Mouse (Mus musculus): ENCODE measurements around the gene Prkn. TPM values are rescaled to one million over a fixed set of nuclear protein-coding genes. Genes with fewer than 3 reads are reported as not detected.

The Prkn gene
- total and polyA plus RNA-seq, 2 experiments: 2.5 to 8.9 TPM

GRCm38 (mm10) chr17:11038272-11038671, 198.1 kb downstream of the Prkn start:
- Histone ChIP-seq H3K4me3 (ENCODE audit: insufficient read depth, low read depth, low read length) (no peak overlapping the region), H3K4me1 (ENCODE audit: control insufficient read depth, insufficient read depth, low read length) (peaks cover 11% of the 10 kb centered on the region), H3K79me2 (ENCODE audit: control insufficient read depth, insufficient read depth, low read length) (no peaks in the 10 kb centered on the region), H3K36me3 (ENCODE audit: control insufficient read depth, insufficient read depth, low read length) (no peaks in the 10 kb centered on the region), H3K27me3 (ENCODE audit: control insufficient read depth, insufficient read depth, low read length) (no peaks in the 10 kb centered on the region), H3K27ac (replicated peaks; ENCODE audit: insufficient read depth, low read depth, low read length) (no peak overlapping the region), H3K9ac (ENCODE audit: low read depth, low read length) (no peak overlapping the region)
- WGBS: 81% methylated on average over 1 of the region's 1 CpGs
- DNase-seq (ENCODE audit: extremely low read depth, low read depth, low spot score): peak; percentile 94
- TF ChIP-seq CTCF (IDR thresholded peaks at IDR 0.05; ENCODE audit: low read depth, low read length): no peak
- TF ChIP-seq POLR2A (IDR thresholded peaks at IDR 0.05; ENCODE audit: extremely low read depth, insufficient read depth, low read length): no peak

GRCm38 (mm10) chr17:11058986-11059385, 218.8 kb downstream of the Prkn start:
- H3K79me2 ChIP-seq (ENCODE audit: control insufficient read depth, insufficient read depth, low read length): no peaks in the 10 kb centered on the region
- H3K9ac ChIP-seq (ENCODE audit: low read depth, low read length): no peak overlapping the region
- no peak for TF ChIP-seq POLR2A (IDR thresholded peaks at IDR 0.05; ENCODE audit: extremely low read depth, insufficient read depth, low read length)
- TF ChIP-seq CTCF (IDR thresholded peaks at IDR 0.05; ENCODE audit: low read depth, low read length): no peak
- DNase-seq (ENCODE audit: extremely low read depth, low read depth, low spot score): no peak
- H3K36me3 ChIP-seq (ENCODE audit: control insufficient read depth, insufficient read depth, low read length): no peaks in the 10 kb centered on the region
- no peaks in the 10 kb centered on the region for H3K4me1 ChIP-seq (ENCODE audit: control insufficient read depth, insufficient read depth, low read length)
- H3K27ac ChIP-seq (replicated peaks; ENCODE audit: insufficient read depth, low read depth, low read length): no peak overlapping the region
- no peaks in the 10 kb centered on the region for H3K27me3 ChIP-seq (ENCODE audit: control insufficient read depth, insufficient read depth, low read length)
- 84% methylated on average over 1 of the region's 1 CpGs for WGBS
- H3K4me3 ChIP-seq (ENCODE audit: insufficient read depth, low read depth, low read length): no peak overlapping the region

GRCm38 (mm10) chr17:11067076-11067703, 227.0 kb downstream of the Prkn start:
- H3K27ac ChIP-seq (replicated peaks; ENCODE audit: insufficient read depth, low read depth, low read length): no peak overlapping the region
- TF ChIP-seq POLR2A (IDR thresholded peaks at IDR 0.05; ENCODE audit: extremely low read depth, insufficient read depth, low read length): no peak
- TF ChIP-seq CTCF (IDR thresholded peaks at IDR 0.05; ENCODE audit: low read depth, low read length): no peak
- H3K79me2 ChIP-seq (ENCODE audit: control insufficient read depth, insufficient read depth, low read length): no peaks in the 10 kb centered on the region
- H3K27me3 ChIP-seq (ENCODE audit: control insufficient read depth, insufficient read depth, low read length): no peaks in the 10 kb centered on the region
- H3K4me1 ChIP-seq (ENCODE audit: control insufficient read depth, insufficient read depth, low read length): no peaks in the 10 kb centered on the region
- H3K4me3 ChIP-seq (ENCODE audit: insufficient read depth, low read depth, low read length): no peak overlapping the region
- DNase-seq (ENCODE audit: extremely low read depth, low read depth, low spot score): no peak
- H3K9ac ChIP-seq (ENCODE audit: low read depth, low read length): no peak overlapping the region
- 45% methylated on average over 16 of the region's 16 CpGs for WGBS
- H3K36me3 ChIP-seq (ENCODE audit: control insufficient read depth, insufficient read depth, low read length): no peaks in the 10 kb centered on the region

- no peak for DNase-seq (ENCODE audit: extremely low read depth, low read depth, low spot score)
- 45% methylated on average over 14 of the region's 14 CpGs for WGBS
Observed at GRCm38 (mm10) chr17:11067704-11068475, 227.7 kb downstream of the Prkn start.

GRCm38 (mm10) chr17:11070996-11071395, 230.8 kb downstream of the Prkn start:
- DNase-seq (ENCODE audit: extremely low read depth, low read depth, low spot score): no peak
- Histone ChIP-seq H3K4me1 (ENCODE audit: control insufficient read depth, insufficient read depth, low read length) (no peaks in the 10 kb centered on the region), H3K79me2 (ENCODE audit: control insufficient read depth, insufficient read depth, low read length) (no peaks in the 10 kb centered on the region), H3K27me3 (ENCODE audit: control insufficient read depth, insufficient read depth, low read length) (no peaks in the 10 kb centered on the region), H3K36me3 (ENCODE audit: control insufficient read depth, insufficient read depth, low read length) (no peaks in the 10 kb centered on the region), H3K27ac (replicated peaks; ENCODE audit: insufficient read depth, low read depth, low read length) (no peak overlapping the region), H3K4me3 (ENCODE audit: insufficient read depth, low read depth, low read length) (no peak overlapping the region), H3K9ac (ENCODE audit: low read depth, low read length) (no peak overlapping the region)
- no peak for TF ChIP-seq CTCF (IDR thresholded peaks at IDR 0.05; ENCODE audit: low read depth, low read length)

More at GRCm38 (mm10) chr17:11067704-11068475, 227.7 kb downstream of the Prkn start:
- Histone ChIP-seq H3K9ac (ENCODE audit: low read depth, low read length) (no peak overlapping the region), H3K79me2 (ENCODE audit: control insufficient read depth, insufficient read depth, low read length) (no peaks in the 10 kb centered on the region), H3K27me3 (ENCODE audit: control insufficient read depth, insufficient read depth, low read length) (no peaks in the 10 kb centered on the region), H3K4me1 (ENCODE audit: control insufficient read depth, insufficient read depth, low read length) (no peaks in the 10 kb centered on the region), H3K36me3 (ENCODE audit: control insufficient read depth, insufficient read depth, low read length) (no peaks in the 10 kb centered on the region), H3K4me3 (ENCODE audit: insufficient read depth, low read depth, low read length) (no peak overlapping the region), H3K27ac (replicated peaks; ENCODE audit: insufficient read depth, low read depth, low read length) (no peak overlapping the region)
- TF ChIP-seq CTCF (IDR thresholded peaks at IDR 0.05; ENCODE audit: low read depth, low read length) (peak; percentile 47), POLR2A (IDR thresholded peaks at IDR 0.05; ENCODE audit: extremely low read depth, insufficient read depth, low read length) (no peak)

All from liver, adult 2 months (tissue).